Mouse (Mus musculus) cerebellum, postnatal 14 days (tissue): Measurements from ENCODE around the gene Prm1.
A peak's percentile ranks its signal among the peaks of the same experiment; 100 is the strongest.
"Not testable (repeated sequence)": the region's sequence is repeated elsewhere in the genome, so short reads cannot be mapped to it uniquely, and the experiment has no call there.

Experiments used
- DNase-seq, 2 experiments: peaks; one replicate each; pipeline ENCODE4 v3.0.0; 2021; ENCODE audit warnings: mixed read lengths in 2 of 2

Gene Prm1

DNA sequence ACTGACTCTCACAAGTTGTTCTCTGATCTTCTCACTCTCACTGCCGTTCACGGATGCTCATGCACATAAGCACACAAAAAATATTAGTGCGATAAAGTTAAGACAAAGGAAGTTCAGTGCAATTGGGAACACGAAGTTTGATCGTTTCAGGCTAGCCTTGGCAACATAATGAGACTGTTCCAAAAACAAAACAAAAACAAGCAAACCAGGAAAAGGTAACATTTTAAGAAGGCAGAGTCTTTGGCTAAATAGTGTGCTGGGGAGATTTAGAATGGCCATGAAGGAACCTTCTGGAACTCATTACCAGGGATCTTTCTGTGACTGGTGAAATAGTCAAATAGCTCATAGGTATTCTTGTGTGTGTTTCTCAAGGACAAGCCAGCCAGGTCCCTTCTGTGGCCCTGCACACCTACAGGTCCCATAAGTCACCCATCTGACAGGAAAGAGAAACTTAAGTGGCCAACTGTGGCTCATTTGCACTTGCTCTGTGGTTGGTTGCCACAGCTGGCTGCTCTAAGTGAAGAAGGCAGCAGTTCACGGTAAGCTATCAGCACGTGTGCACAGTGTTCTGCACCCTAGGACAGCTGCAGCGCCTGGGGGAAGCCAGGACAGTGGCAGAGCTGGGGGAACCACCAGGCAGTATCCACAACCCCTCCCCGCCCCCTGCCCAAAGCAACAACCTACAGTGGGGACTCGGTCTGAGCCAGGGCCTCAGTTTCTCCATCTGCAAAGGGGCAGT is at the start of gene Prm1:
Gene Prm1 (minus strand): TSS at position 51 of the 739 bp plus-strand sequence.
- no peak for DNase-seq

DNA sequence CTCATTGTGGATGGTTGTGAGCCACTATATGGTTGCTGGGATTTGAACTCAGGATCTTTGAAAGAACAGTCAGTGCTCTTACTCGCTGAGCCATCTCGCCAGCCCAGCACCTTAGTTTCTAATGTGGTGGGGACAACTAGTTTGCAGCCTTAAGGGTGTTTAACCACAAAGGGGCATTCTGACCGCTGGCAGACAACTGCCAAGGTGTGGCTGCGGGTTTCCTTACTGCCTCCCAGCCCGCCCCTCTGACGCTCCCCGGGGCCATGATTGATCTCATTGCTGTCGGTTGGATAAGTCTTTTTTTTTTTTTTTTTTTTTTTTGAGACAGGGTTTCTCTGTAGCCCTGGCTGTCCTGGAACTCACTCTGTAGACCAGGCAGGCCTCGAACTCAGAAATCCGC is 46.6 kb upstream of the Prm1 start:
- not testable (repeated sequence) for DNase-seq

DNA sequence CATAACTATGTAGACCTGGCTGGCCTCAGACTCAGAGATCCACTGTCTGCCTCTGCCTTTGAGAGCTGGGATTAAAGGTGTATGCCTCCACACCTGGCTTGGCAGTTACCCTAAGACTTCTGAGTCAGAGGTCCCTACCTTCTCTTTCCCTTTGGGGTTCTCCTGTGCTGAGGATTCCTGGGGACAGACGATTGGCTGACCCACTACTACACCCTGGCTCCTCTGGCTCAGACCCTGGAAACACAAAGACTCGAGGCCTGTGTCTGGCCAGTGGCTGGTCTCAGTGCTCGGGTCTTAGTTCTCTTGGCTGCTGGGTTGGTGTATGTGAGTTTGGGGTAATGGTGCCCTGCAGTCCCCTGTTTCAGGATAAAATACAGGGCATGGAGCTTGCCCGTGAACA is 45.3 kb upstream of the Prm1 start:
- no peak for DNase-seq

DNA sequence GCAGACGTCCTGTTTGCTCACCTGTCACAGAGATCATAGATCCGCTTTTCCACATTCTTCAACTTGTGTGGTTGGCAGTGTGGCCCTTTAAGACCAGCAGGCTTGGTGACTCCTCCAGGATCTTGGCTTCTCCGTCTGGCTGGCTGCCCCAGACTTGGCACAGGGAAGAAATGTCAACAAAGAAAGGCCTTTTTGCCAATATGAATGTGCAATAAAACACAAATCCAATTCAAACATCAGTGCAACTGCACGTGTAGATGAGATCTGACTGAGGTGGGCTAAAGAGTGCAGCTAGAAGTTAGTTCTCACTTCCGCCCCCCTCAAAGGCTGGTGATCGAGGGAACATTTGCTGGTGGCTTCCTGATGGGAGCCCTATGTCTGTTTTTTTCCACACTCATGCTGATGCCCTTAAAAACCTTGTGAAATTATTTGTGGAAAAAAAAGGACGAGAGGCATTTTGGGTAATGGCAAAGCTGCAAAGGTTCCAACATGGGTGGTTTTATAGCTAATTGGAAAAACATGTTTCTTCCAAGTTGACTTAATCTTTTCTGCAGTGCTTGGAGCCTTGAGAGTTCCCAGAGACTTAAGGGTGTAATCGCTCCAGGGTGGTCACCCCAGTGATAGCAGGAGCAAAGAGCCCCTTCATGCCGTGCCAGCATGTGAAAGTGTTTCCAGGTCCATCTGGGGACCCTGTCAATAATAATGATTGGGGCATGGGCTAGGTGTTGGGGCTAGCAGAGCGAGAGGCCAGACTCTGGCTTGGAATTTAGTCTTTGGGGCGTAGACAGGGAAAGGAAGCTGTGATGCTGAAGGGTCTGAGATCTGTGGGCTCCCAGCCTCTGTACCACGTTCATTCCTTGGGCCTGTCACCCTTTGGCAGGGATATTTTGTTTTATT is 44.6 kb upstream of the Prm1 start:
- DNase-seq, result peak; percentile 89 to 91

GRCm38 (mm10) chr16:10846503-10846902 is 40.9 kb upstream of the Prm1 start:
- peak; percentile 50 to 69 for DNase-seq

GRCm38 (mm10) chr16:10845952-10846351 is 40.3 kb upstream of the Prm1 start:
- no peak for DNase-seq

DNA sequence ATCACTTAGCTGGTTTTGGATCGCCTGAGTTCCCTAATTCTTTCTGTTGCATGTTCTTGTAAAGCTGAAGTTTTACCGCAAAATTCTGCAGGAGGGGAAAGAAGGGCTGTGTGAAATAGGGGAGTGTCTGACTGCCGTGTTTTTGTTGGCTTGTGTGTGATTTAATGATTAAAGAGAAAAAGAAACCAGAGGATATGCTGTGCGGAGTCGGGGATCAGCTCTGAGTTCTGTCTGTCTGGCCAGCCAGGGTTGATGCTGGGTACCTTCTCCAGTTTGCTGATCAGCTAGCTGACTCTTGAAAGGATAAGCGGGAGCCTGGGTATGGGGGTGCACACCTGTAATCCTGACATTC is 38.7 kb upstream of the Prm1 start:
- DNase-seq, result no peak

DNA sequence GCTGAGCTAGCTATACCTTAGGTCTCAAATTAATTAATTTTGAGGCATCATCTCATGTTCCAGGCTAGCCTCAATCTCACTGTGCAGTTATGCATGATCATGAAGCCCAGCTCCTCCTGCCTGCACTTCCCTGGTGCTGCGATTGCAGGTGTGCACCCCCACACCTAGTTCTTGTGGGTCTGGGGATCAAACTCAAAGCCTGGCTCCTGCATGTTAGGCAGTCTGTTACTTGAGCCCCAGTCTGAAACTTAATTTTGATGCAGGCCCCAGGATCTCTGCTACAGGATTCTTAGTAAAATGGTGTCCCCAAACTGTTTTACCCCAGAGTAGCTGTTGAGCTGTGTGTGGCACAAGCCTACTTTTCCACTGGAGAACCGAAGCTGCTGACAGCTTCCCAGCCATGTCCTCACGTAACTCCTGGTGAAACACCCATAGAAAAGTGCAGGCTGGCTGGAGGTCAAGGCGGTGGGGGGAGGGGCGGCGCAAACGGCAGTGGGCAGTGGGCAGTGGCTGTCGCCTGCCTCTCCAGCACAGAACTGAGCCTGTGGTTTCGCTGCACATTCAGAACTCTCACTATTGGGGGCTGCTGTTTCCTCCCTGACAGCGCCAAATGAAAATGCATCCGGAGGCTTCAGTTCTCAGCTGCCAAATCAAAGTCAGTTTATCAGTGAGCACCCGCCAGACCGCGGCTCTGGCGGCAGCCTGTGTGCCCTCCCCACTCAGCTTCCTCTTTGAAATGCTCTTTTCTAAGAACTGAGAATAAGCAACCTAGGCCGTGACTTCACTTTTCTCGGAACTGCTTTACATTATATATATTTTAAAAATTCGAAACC is 38.1 kb upstream of the Prm1 start:
- peak; percentile 40 to 61 for DNase-seq

DNA sequence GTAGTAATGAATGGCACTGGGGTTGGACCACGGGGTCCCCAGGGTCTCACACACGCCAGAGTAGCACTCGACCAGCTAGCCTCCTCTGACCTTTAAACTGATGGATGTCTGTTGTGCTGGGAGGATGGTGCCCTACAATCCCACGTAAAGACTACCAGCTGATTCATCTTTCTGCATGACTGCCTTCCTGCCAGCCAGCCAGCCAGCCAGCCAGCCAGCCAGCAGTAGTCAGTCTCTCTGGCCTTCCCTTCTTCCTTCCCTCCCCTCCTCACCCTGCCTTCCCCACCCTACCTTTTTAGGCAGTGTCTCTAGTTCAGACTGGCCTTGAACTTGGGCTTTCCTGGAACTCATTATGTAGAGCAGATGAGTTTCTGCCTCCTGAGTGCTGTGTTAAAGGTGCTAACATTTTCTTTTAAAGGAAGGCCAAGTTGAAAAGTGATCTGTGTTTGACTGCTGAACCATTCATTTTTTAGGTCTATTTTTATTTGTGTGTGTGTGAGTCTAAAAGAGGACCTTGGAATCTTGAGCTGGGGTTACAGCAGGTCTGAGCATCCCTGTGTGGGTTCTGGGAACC is 36.7 kb upstream of the Prm1 start:
- peak; percentile 50 to 69 for DNase-seq

- no peak for DNase-seq
These were observed 34.4 kb upstream of the Prm1 start for GRCm38 (mm10) chr16:10840018-10840417.

DNA sequence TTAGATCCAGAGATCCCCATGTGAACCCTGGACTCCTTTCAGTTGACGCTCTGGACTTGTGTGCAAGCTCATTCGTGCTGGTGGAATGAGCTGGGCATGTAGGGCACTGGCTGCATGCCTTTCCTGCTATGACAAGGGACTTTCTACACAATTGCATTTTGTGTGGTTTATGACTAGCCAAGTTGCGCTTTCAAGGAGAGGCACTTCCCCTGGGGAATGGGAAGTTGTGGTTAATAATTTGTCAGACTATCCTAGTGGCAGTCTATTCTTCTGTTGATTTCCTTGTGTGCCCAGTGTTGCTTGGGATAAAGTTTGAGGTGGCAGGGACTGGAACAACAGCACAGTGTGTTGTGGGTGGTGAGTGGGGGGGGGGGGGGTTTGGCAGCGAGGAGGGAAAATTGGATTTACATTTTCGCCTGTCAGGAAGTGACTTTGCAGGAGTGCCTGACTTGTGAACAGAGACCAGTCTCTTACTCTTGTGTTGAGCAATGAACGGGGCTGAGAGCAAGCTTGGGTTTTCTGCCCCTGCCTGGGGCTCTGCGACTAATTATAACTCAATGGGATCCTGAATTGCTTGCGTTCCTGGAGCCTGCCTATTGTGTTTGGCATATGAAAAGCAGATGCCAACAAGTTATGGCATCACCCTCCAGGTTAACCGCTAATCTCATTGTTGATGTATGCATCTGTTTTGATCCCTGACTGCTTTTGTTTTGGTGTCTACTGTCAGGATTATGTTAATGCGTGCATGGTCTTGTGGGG is 33.0 kb upstream of the Prm1 start:
- DNase-seq, result no peak

DNA sequence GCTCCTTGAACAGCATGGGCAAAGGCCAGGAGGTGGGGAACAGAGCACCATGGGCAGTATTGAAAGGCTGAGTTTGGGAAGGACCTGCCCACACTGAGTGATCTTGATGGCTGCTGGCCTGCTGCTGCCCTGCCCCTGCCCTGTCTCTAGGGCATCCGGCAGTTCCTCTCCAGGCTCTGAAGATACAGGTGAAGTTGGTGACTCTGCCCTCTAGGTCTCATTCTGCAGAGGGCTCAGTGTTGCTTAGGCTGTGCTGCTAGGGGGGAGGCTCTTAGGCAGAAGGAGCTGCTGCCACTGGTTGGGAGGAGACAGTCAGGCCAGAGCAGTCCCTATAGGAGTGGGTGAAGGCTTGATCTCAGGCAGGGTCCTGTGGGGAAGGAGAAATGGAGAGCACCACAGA is 32.3 kb upstream of the Prm1 start:
- no peak for DNase-seq

DNA sequence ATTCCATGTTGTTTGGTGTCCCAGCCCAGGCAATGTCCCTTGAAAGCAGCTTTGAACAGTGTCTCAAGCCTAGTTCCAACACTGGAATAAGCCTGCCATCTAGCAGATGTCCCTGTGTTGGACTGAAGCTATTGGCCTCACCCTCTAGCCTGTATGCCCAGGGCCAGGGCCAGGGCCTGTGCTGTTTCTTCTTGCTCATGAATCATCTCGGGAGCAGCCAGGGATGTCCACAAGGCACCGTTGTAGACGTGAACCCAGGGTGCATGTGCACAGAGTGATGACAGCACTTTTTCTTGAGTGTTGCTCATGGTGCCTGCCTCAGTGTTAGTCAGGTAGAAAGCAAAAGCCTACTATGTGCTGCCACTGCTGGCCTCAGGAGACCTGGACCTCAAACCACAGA is 31.6 kb upstream of the Prm1 start:
- no peak for DNase-seq

DNA sequence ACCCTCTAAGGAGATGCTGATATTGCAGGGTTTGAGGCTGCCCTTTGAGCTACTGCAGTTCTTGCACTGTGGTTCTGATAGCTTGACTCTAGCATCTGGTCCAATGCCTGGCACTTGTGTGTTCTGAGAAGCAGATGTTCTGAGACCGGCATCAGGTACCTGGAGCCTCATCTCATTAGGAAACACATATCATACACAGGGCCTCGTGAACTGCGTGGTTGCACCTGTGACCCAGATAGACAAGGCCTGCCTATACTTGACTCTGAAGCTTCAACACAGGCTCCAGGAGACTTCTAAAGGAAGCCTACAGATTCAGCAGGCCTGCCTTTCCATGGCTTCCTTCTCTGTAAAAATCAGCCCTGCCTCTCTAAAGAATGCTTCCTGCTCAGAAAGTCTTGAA is 30.7 kb upstream of the Prm1 start:
- DNase-seq, result no peak

DNA sequence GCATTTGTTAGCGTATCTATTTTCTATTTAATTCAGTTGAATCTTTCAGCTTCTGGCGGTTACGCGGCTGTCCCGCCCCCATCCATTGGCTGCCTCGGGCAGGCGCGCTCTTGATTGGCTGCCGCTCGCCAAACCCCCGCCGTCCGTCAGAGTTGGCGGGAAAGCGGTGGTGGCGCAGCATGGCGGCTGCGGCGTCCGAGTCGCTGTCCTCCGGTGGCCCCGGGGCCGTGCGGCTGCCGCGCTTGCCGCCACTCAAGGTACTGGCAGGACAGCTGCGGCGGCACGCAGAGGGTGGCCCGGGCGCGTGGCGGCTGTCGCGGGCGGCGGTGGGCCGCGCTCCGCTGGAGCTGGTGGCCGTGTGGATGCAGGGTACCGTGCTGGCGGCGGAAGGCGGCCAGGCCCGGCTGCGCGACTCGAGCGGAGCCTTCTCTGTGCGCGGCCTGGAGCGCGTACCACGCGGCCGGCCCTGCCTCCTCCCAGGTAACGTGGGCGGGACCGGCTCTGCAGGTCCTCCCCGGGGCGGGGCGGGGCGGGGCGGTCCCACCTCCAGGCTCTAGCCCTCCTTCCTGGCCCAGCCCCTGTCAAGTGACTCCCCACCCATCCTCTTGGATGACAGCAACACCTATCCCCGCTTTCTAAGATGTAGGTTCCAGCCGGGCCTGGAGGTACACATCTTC is 29.4 kb upstream of the Prm1 start, which contains the start of gene Rmi2:
Gene Rmi2 (plus strand): TSS at position 149 of the 677 bp plus-strand sequence.
- peak; percentile 88 to 92 for DNase-seq

- DNase-seq, result no peak
These were observed 28.9 kb upstream of the Prm1 start for GRCm38 (mm10) chr16:10834542-10834910.

DNA sequence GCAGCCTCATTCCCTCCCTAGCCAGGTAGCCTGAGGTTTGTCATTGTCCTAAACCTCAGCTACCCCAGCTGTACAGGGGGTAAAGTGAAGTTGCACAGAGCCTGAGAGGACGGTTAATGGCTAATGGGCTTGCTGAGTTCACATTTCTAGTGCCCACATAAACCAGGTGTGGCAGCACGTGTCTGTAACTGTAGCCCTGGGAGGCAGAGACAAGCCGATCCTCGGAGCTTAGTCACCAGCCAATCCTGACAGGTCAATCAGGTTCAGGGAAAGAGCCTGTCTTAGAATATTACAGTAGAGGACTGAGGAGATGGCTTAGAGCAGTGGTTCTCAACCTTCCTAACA is 22.8 kb upstream of the Prm1 start:
- no peak for DNase-seq

DNA sequence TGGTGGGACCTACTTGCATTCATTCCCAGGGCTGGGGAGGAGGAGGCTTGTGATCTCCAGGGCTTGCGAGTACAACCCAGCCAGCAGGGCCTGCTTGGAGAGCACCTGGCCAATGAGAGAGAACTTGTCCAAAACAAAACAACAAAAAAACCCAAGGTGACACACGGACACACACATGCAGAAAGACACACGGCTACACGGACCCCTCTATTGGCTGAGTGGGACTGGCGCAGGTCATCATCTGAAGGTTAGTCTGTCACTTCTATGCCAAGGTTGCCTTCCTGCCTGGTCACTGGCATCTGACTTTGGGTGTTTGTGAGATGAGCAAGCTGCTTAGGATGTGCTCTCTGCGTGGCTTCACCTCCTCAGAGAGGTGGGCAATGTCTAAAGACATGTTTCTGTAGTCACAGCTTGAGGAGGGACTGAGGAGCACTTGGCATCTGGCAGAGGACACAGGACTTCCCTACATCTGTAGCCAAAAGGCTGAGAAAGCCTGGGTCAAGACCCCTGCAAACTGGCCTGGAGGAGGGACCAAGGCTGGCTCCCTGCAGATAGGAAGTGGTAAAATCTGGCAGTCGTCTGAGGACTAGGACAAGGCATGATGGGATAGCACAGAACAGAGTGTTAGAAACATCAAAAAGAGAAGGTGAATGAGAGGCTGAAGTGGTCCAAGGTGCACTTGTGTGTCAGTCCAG is 22.3 kb upstream of the Prm1 start:
- no peak for DNase-seq

- DNase-seq, result no peak
These were observed 21.6 kb upstream of the Prm1 start for GRCm38 (mm10) chr16:10827269-10827668.

DNA sequence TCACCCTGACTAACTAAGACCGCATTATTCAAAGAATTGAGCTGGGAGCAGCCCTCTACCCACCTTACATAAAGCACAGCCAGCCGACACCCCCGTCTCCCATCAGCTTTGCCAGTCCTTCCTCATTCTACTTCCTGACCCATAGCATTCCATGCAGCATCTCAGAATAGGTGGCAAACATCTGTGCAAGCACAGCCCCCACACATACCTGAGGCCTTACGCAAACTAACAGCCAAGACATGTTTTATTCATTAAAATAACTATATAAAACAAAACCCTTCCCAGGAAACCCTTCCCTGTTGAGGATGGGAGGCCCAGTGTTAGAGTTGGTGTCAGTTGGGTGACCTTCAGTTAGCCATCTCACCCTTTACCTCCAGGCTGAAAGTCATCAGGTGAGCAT is 20.2 kb upstream of the Prm1 start:
- DNase-seq, result no peak

DNA sequence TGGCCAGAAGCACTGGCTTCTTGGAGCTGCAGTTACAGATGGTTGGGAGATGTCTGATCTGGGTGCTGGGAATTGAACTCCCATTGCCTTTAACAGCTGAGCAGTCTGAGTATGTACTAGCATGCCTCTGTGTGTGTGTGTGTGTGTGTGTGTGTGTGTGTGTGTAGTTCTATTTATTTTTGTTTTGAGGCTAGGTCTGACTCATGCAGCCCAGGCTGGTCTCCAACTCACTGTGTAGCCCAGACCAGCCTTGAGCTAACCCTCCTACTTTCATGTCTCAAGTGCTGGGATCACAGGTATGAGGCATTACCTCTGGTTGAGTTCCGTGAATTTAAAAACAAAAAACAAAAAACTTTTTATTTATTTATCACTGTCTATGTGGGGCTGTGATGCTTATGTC is 18.9 kb upstream of the Prm1 start:
- no peak for DNase-seq
